Mouse (Mus musculus): ENCODE results near the gene Erc2. TPM values are rescaled to one million over a fixed set of nuclear protein-coding genes. Genes with fewer than 3 reads are reported as not detected.

Gene Erc2
- total and polyA plus RNA-seq, 2 experiments: 6.1 to 7.0 TPM

DNA sequence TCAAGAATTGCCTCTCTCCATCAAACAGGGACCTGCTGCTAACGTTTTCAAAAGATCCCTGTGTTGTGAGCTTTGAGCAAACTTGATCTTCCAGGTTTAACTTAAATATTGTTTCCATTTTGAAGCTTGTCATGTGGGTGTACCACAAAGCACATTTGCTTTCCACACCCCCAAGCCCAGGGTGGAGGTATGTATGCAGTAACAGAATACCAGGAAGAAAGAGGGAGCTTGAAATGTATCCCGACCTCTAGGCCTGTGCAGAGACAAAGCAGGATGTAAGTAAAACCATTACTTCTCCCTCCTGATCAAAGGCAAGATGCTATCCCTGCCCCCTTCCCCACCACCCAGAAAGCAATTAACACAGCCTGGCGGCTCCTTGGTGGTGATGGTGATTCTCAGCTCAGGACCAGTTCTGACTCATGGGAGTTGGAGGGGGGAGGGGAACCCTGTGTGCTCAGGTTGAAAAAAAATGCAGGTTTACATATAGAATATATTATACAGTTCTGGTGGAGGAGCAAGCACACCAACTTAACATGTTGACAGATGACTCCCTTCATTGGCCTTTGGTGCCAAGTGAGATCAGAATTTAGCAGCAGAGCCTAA is 710.2 kb downstream of the Erc2 start:
- TF ChIP-seq CTCF (IDR thresholded peaks at IDR 0.05; ENCODE audit: low read depth, low read length) (no peak), POLR2A (IDR thresholded peaks at IDR 0.05; ENCODE audit: extremely low read depth, insufficient read depth, low read length) (no peak)
- Histone ChIP-seq H3K4me3 (ENCODE audit: insufficient read depth, low read depth, low read length) (no peak overlapping the region), H3K27ac (replicated peaks; ENCODE audit: insufficient read depth, low read depth, low read length) (no peak overlapping the region), H3K36me3 (ENCODE audit: control insufficient read depth, insufficient read depth, low read length) (no peaks in the 10 kb centered on the region), H3K79me2 (ENCODE audit: control insufficient read depth, insufficient read depth, low read length) (no peaks in the 10 kb centered on the region), H3K9ac (ENCODE audit: low read depth, low read length) (no peak overlapping the region), H3K27me3 (ENCODE audit: control insufficient read depth, insufficient read depth, low read length) (no peaks in the 10 kb centered on the region), H3K4me1 (ENCODE audit: control insufficient read depth, insufficient read depth, low read length) (no peaks in the 10 kb centered on the region)
- DNase-seq (ENCODE audit: extremely low read depth, low read depth, low spot score): no peak
- WGBS: 74% methylated on average over 3 of the region's 3 CpGs

GRCm38 (mm10) chr14:28339146-28339545 is 716.9 kb downstream of the Erc2 start:
- TF ChIP-seq POLR2A (IDR thresholded peaks at IDR 0.05; ENCODE audit: extremely low read depth, insufficient read depth, low read length) (no peak), CTCF (IDR thresholded peaks at IDR 0.05; ENCODE audit: low read depth, low read length) (no peak)
- H3K36me3 ChIP-seq (ENCODE audit: control insufficient read depth, insufficient read depth, low read length): no peaks in the 10 kb centered on the region
- DNase-seq (ENCODE audit: extremely low read depth, low read depth, low spot score): no peak
- H3K4me3 ChIP-seq (ENCODE audit: insufficient read depth, low read depth, low read length): no peak overlapping the region
- no peak overlapping the region for H3K27ac ChIP-seq (replicated peaks; ENCODE audit: insufficient read depth, low read depth, low read length)
- H3K4me1 ChIP-seq (ENCODE audit: control insufficient read depth, insufficient read depth, low read length): no peaks in the 10 kb centered on the region
- H3K27me3 ChIP-seq (ENCODE audit: control insufficient read depth, insufficient read depth, low read length): no peaks in the 10 kb centered on the region
- no peaks in the 10 kb centered on the region for H3K79me2 ChIP-seq (ENCODE audit: control insufficient read depth, insufficient read depth, low read length)
- 90% methylated on average over 3 of the region's 3 CpGs for WGBS
- no peak overlapping the region for H3K9ac ChIP-seq (ENCODE audit: low read depth, low read length)

GRCm38 (mm10) chr14:28349129-28349528 is 726.9 kb downstream of the Erc2 start:
- no peak overlapping the region for H3K9ac ChIP-seq (ENCODE audit: low read depth, low read length)

DNA sequence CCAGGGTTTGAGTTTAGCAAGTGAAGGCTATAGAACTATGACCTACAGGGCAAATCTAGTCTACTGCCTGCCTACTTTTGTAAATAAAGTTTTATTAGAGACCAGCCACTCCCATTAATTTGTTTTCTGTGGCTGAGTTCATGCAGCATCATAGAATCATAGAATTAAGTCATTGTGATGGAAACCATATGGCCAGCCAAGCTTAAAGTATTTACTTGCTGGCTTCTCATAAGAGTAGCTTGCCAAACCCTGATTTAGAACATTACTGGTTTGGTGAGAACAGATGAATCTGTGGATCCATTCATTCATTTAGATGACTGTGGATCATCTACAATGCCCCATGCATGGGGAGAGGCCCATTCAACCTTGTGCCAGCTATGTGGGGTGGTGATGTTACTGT is 733.8 kb downstream of the Erc2 start:
- H3K4me1 ChIP-seq (ENCODE audit: control insufficient read depth, insufficient read depth, low read length): no peaks in the 10 kb centered on the region
- DNase-seq (ENCODE audit: extremely low read depth, low read depth, low spot score): no peak

More at GRCm38 (mm10) chr14:28349129-28349528, 726.9 kb downstream of the Erc2 start:
- Histone ChIP-seq H3K79me2 (ENCODE audit: control insufficient read depth, insufficient read depth, low read length) (no peaks in the 10 kb centered on the region), H3K27me3 (ENCODE audit: control insufficient read depth, insufficient read depth, low read length) (no peaks in the 10 kb centered on the region), H3K36me3 (ENCODE audit: control insufficient read depth, insufficient read depth, low read length) (no peaks in the 10 kb centered on the region), H3K4me3 (ENCODE audit: insufficient read depth, low read depth, low read length) (no peak overlapping the region), H3K4me1 (ENCODE audit: control insufficient read depth, insufficient read depth, low read length) (no peaks in the 10 kb centered on the region), H3K27ac (replicated peaks; ENCODE audit: insufficient read depth, low read depth, low read length) (no peak overlapping the region)
- TF ChIP-seq POLR2A (IDR thresholded peaks at IDR 0.05; ENCODE audit: extremely low read depth, insufficient read depth, low read length): no peak
- TF ChIP-seq CTCF (IDR thresholded peaks at IDR 0.05; ENCODE audit: low read depth, low read length): no peak
- DNase-seq (ENCODE audit: extremely low read depth, low read depth, low spot score): no peak
- 98% methylated on average over 1 of the region's 1 CpGs for WGBS

DNA sequence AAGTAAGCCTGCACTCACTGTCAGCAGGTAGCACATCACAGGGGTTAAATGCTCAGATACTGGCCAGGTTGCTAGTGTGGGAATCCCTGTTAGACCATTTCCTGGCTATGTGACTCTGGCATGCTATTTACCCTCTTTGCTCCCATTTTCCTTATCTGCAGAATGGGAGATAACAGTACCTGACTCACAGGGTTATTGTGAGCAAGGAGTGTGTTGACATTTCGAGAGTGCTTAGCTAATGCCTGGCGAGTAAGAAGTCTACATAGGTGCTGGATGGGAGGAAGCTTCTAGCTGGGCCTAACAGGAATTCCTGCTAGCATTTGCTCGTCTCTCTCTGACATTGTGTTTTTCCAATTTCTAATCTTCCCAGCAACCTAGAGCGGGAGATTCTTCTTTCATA is 737.3 kb downstream of the Erc2 start:
- Histone ChIP-seq H3K36me3 (ENCODE audit: control insufficient read depth, insufficient read depth, low read length) (no peaks in the 10 kb centered on the region), H3K79me2 (ENCODE audit: control insufficient read depth, insufficient read depth, low read length) (no peaks in the 10 kb centered on the region), H3K27me3 (ENCODE audit: control insufficient read depth, insufficient read depth, low read length) (no peaks in the 10 kb centered on the region), H3K4me3 (ENCODE audit: insufficient read depth, low read depth, low read length) (no peak overlapping the region), H3K9ac (ENCODE audit: low read depth, low read length) (no peak overlapping the region), H3K4me1 (ENCODE audit: control insufficient read depth, insufficient read depth, low read length) (no peaks in the 10 kb centered on the region), H3K27ac (replicated peaks; ENCODE audit: insufficient read depth, low read depth, low read length) (no peak overlapping the region)
- 66% methylated on average over 4 of the region's 4 CpGs for WGBS
- DNase-seq (ENCODE audit: extremely low read depth, low read depth, low spot score): no peak
- no peak for TF ChIP-seq POLR2A (IDR thresholded peaks at IDR 0.05; ENCODE audit: extremely low read depth, insufficient read depth, low read length)
- TF ChIP-seq CTCF (IDR thresholded peaks at IDR 0.05; ENCODE audit: low read depth, low read length): no peak

More for the DNA sequence above, 733.8 kb downstream of the Erc2 start:
- no peaks in the 10 kb centered on the region for H3K27me3 ChIP-seq (ENCODE audit: control insufficient read depth, insufficient read depth, low read length)
- no peak overlapping the region for H3K27ac ChIP-seq (replicated peaks; ENCODE audit: insufficient read depth, low read depth, low read length)
- no peaks in the 10 kb centered on the region for H3K36me3 ChIP-seq (ENCODE audit: control insufficient read depth, insufficient read depth, low read length)
- no peaks in the 10 kb centered on the region for H3K79me2 ChIP-seq (ENCODE audit: control insufficient read depth, insufficient read depth, low read length)
- no peak overlapping the region for H3K4me3 ChIP-seq (ENCODE audit: insufficient read depth, low read depth, low read length)
- no peak for TF ChIP-seq POLR2A (IDR thresholded peaks at IDR 0.05; ENCODE audit: extremely low read depth, insufficient read depth, low read length)
- no peak for TF ChIP-seq CTCF (IDR thresholded peaks at IDR 0.05; ENCODE audit: low read depth, low read length)
- no peak overlapping the region for H3K9ac ChIP-seq (ENCODE audit: low read depth, low read length)

GRCm38 (mm10) chr14:28359983-28360382 is 737.8 kb downstream of the Erc2 start:
- no peak for DNase-seq (ENCODE audit: extremely low read depth, low read depth, low spot score)
- TF ChIP-seq POLR2A (IDR thresholded peaks at IDR 0.05; ENCODE audit: extremely low read depth, insufficient read depth, low read length) (no peak), CTCF (IDR thresholded peaks at IDR 0.05; ENCODE audit: low read depth, low read length) (no peak)
- Histone ChIP-seq H3K4me3 (ENCODE audit: insufficient read depth, low read depth, low read length) (no peak overlapping the region), H3K9ac (ENCODE audit: low read depth, low read length) (no peak overlapping the region), H3K27ac (replicated peaks; ENCODE audit: insufficient read depth, low read depth, low read length) (no peak overlapping the region), H3K27me3 (ENCODE audit: control insufficient read depth, insufficient read depth, low read length) (no peaks in the 10 kb centered on the region), H3K79me2 (ENCODE audit: control insufficient read depth, insufficient read depth, low read length) (no peaks in the 10 kb centered on the region), H3K36me3 (ENCODE audit: control insufficient read depth, insufficient read depth, low read length) (no peaks in the 10 kb centered on the region), H3K4me1 (ENCODE audit: control insufficient read depth, insufficient read depth, low read length) (no peaks in the 10 kb centered on the region)
- 62% methylated on average over 4 of the region's 4 CpGs for WGBS
